Mouse (Mus musculus): Measurements from ENCODE around the gene Fam204a.

GRCm38 (mm10) chr19:60182901-60183300, 43.6 kb downstream of the Fam204a start:
- no peak for TF ChIP-seq CTCF (IDR thresholded peaks at IDR 0.05; ENCODE audit: low read depth, low read length)
- TF ChIP-seq GATA2 (IDR thresholded peaks at IDR 0.05; ENCODE audit: borderline replicate concordance, low read depth, low read length), result no peak
- TF ChIP-seq GATA1 (IDR thresholded peaks at IDR 0.05; ENCODE audit: borderline replicate concordance, low read length), result no peak
- no peak for TF ChIP-seq POLR2AphosphoS5 (IDR thresholded peaks at IDR 0.05; ENCODE audit: insufficient replicate concordance, low read depth, low read length)
